Mouse (Mus musculus) lung, adult 2 months (tissue): ENCODE data around the gene Zg16.

Experiments used
- CTCF ChIP-seq: fragments of 200-500 bp; IDR thresholded peaks from 2 replicates; pipeline ENCODE4 v1.5.1; 2011; ENCODE audit warnings: mild to moderate bottlenecking, low read length, control low read depth; ENCODE audit not compliant: insufficient read depth
- POLR2A ChIP-seq: fragments of 200-500 bp; IDR thresholded peaks from 2 replicates; pipeline ENCODE4 v1.6.1; 2011; ENCODE audit warnings: low read depth, mild to moderate bottlenecking, control low read depth, low read length, borderline replicate concordance; ENCODE audit errors: extremely low read depth

DNA sequence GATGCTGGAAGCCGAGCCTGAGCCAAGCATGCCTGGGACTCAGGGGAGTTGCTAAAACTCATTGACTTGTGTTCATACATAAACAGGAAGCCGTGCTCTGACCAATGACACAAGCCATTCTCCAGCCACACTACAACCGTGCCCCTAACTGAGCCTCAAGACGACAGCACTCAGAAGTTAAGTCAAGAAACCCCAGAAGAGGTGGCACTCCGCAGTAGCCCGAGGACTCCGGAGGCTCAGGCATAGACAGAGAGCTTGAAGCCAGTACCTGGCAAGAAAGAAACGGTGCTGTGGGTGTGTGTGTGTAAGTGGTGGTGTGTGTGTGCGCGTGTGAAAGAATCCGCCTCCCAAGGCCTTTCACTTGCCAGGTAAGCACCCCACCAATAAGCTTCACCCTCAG is 27.8 kb upstream of the Zg16 start:
- TF ChIP-seq CTCF = no peak
- TF ChIP-seq POLR2A = no peak
